Mouse (Mus musculus) intestine, postnatal 0 days (tissue): ENCODE data around the gene Cmas. TPM values are rescaled to one million over a fixed set of nuclear protein-coding genes. Genes with fewer than 3 reads are reported as not detected.

Source experiments
- ATAC-seq: fragments of 200-750 bp; cut with Nextera tagmentation; 2 replicates; pipeline ENCODE4 v1.8.0; 2017; ENCODE audit warnings: mild to moderate bottlenecking, moderate TSS enrichment, moderate library complexity
- H3K27ac ChIP-seq: fragments of 300-500 bp; sonication (generic); 2 replicates; pipeline ENCODE4 v1.5.1; 2014; ENCODE audit warnings: mild to moderate bottlenecking, low read depth, low read length, moderate library complexity
- H3K27me3 ChIP-seq: fragments of 300-500 bp; sonication (generic); replicated peaks from 2 replicates; pipeline ENCODE4 v1.6.1; 2014; ENCODE audit warnings: low read length, mixed read lengths; ENCODE audit not compliant: control insufficient read depth, insufficient read depth
- H3K36me3 ChIP-seq: fragments of 300-500 bp; sonication (generic); 2 replicates; pipeline ENCODE4 v1.6.1; 2014; ENCODE audit warnings: mild to moderate bottlenecking, moderate library complexity; ENCODE audit not compliant: control insufficient read depth, insufficient read depth
- H3K4me1 ChIP-seq: fragments of 300-500 bp; sonication (generic); replicated peaks from 2 replicates; pipeline ENCODE4 v1.6.1; 2014; ENCODE audit warnings: antibody characterized with exemption, low read length, mixed read lengths; ENCODE audit not compliant: control insufficient read depth, insufficient read depth
- H3K4me2 ChIP-seq: fragments of 300-500 bp; sonication (generic); replicated peaks from 2 replicates; pipeline ENCODE4 v1.6.1; 2014; ENCODE audit warnings: low read depth, mild to moderate bottlenecking, moderate library complexity
- H3K4me3 ChIP-seq: fragments of 300-500 bp; sonication (generic); 2 replicates; pipeline ENCODE4 v1.5.1; 2014; ENCODE audit warnings: low read depth, low read length
- H3K9ac ChIP-seq: fragments of 300-500 bp; sonication (generic); 2 replicates; pipeline ENCODE4 v1.6.1; 2014; ENCODE audit warnings: mild to moderate bottlenecking, low read depth, low read length
- H3K9me3 ChIP-seq: fragments of 300-500 bp; sonication (generic); 2 replicates; pipeline ENCODE4 v1.6.1; 2016; ENCODE audit warnings: mixed run types; ENCODE audit not compliant: control insufficient read depth
- CTCF ChIP-seq: sonication (generic); IDR thresholded peaks from 2 replicates; pipeline ENCODE4 v1.5.1; 2016; ENCODE audit warnings: low read depth, mild to moderate bottlenecking, control low read depth, antibody characterized with exemption, moderate library complexity
- WGBS: fragments of 180-500 bp; shearing (Covaris S2); extraction: QIAGEN DNeasy Blood & Tissue Kit; methylation state at CpG from one replicate; pipeline ENCODE4 v1.1.7; 2014; 5-methylcytosine and 5-hydroxymethylcytosine counted together
- polyA plus RNA-seq: library from polyadenylated mRNA; unstranded; fragments of >200 nt; fragmentation: Nextera tagmentation; extraction: Ambion mirVana; gene quantifications from 2 replicates; pipeline ENCODE4 v1.2.1, GENCODE M21; 2015

The Cmas gene
- polyA plus RNA-seq, 1 experiment from 2014 or later = 130 TPM

DNA sequence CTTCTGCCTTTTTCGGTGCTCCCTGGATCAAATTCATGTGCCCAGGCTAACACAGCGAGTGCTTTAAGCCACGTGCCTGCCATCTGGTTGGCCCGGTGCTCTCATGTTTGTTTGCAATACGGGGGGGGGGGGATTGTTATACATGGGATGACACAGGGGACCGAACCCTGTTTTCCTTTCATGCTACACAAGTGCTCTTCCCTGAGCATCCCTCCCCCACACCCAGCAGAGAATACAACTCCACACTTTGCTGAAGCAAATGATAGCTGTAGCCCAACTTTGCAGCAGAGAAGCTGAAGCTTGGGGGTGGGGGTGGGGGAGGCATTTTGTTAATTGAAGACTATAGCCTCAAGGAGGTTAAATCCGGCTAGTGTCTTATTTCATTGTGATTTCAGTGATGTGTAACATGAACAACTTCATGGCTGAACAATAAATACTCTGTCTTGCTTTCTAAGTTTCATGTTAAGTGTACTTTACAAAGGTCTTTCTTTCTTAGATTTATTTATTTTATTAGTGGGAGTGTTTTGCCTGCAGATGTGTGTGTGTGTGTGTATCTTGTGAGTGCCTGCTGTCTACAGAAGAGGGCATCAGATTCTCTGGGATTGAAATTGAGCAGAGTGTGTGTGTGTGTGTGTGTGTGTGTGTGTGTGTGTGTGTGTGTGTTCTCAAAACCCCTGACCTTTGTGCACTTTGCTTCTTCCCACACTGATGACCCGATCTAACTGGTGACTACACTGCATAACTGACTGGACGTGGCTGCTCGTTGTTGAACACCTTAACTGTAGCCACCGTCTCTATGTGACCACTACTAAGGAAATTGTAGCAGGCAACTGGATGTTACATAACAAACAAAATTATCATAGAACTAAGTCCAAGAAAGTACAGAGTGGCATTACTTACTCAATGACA lies 46.4 kb downstream of the Cmas start:
- Histone ChIP-seq H3K36me3 (no peaks in the 10 kb centered on the region), H3K9ac (no peak overlapping the region), H3K27me3 (no peaks in the 10 kb centered on the region), H3K4me3 (no peak overlapping the region), H3K9me3 (no peaks in the 10 kb centered on the region), H3K4me1 (0 out of 2 replicates have a peak, but pooled peaks cover 11% of the 10 kb centered on the region), H3K27ac (no peak overlapping the region), H3K4me2 (0 out of 2 replicates have a peak overlapping the region, but pooled peaks have one; percentile 4)
- peak; percentile 37; the same call in 1 of the 2 replicates for ATAC-seq
- no peak for TF ChIP-seq CTCF
- 36% methylated on average over 11 of the region's 11 CpGs for WGBS

DNA sequence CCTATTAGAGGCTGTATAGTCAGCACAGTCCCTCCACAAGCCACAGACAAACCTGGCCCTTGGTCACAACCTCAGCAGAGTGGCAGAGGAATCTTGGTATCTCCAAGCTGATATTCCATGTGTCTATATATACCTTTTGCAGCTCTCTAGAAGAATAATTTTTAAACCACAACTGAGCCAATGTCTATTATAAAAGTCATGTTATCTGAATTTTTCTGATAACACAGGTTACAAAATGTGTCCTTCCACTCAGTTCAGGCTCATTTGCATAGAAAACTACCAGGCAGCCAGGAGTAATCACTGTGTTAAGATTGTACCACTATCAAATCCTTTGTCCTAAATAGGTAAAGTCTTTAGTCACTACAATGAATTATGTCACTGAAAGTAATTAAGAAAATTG lies 47.9 kb downstream of the Cmas start, which contains the start of gene Sult6b2:
Gene Sult6b2, minus strand, starts transcription at position 101 of the 400 bp plus-strand sequence.
- no peak for TF ChIP-seq CTCF
- Histone ChIP-seq H3K4me3 (no peak within 1 kb of the TSS), H3K9me3 (no peaks in the 10 kb centered on the region), H3K4me2 (peak within 1 kb of the TSS; percentile 40; the same call in 1 of the 2 replicates), H3K4me1 (0 out of 2 replicates have a peak, but pooled peaks cover 11% of the 10 kb centered on the region), H3K9ac (no peak within 1 kb of the TSS), H3K27ac (no peak within 1 kb of the TSS), H3K36me3 (no peaks in the 10 kb centered on the region), H3K27me3 (no peaks in the 10 kb centered on the region)
- no peak for ATAC-seq

DNA sequence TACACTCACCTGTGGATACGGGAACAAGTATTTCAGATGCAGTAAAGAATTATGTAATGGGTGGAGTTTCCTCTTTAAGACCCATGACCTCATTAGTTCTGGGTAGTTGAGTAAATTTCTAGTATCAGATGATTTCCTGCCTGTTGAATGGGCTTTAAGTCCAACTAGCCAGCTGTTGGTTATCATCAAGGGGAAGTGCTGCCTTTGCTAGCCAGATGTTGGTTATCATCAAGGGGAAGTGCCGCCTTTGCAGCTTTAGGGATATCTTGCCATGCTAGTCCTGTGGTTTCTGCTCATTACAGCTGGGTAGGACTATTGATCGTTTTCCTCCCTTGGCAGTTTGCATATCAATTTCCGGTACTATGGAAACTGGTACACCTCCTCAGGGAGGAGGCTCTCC lies 49.8 kb downstream of the Cmas start:
- Histone ChIP-seq H3K4me3 (no peak overlapping the region), H3K27me3 (no peaks in the 10 kb centered on the region), H3K4me2 (no peak overlapping the region), H3K4me1 (0 out of 2 replicates have a peak, but pooled peaks cover 11% of the 10 kb centered on the region), H3K27ac (no peak overlapping the region), H3K9ac (no peak overlapping the region), H3K9me3 (no peaks in the 10 kb centered on the region), H3K36me3 (no peaks in the 10 kb centered on the region)
- ATAC-seq = peak; percentile 53
- 49% methylated on average over 4 of the region's 4 CpGs for WGBS
- no peak for TF ChIP-seq CTCF

DNA sequence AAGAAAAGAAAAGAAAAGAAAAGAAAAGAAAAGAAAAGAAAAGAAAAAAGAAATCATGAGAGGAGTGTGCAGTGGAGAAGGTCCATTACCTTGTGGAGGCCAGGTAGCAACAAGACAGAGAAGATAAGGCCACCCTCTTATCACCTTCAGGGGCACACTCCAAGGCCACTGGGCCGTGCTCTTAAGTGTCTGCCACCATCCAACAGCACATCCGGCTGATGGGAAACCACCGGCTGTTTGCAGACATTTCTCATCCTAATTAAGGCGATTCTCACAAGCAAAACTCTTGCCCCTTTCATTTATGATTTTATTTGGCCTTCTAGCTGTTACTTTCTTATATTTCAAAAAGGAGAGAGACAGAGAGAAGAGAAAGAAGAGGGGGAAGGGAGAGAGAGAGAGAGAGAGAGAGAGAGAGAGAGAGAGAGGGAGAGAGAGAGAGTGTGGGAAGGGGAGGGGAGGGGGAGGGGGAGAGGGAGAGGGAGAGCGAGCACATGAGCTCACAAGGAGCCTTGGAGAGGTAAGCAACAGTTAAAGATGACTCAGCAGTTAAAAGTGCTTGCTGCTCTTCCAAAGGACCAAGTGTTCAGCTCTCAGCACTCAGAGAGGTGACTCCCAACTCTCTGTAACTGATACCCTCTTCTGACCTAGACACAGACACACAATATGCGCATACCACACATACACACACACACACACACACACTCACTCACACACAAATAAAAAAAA lies 53.0 kb downstream of the Cmas start:
- peak; percentile 68 for ATAC-seq
- Histone ChIP-seq H3K4me3 (no peak overlapping the region), H3K9me3 (no peaks in the 10 kb centered on the region), H3K36me3 (no peaks in the 10 kb centered on the region), H3K9ac (no peak overlapping the region), H3K4me2 (0 out of 2 replicates have a peak overlapping the region, but pooled peaks have one; percentile 27), H3K4me1 (0 out of 2 replicates have a peak, but pooled peaks cover 7% of the 10 kb centered on the region), H3K27ac (no peak overlapping the region), H3K27me3 (no peaks in the 10 kb centered on the region)
- TF ChIP-seq CTCF = no peak
- WGBS = 29% methylated on average over 6 of the region's 6 CpGs

DNA sequence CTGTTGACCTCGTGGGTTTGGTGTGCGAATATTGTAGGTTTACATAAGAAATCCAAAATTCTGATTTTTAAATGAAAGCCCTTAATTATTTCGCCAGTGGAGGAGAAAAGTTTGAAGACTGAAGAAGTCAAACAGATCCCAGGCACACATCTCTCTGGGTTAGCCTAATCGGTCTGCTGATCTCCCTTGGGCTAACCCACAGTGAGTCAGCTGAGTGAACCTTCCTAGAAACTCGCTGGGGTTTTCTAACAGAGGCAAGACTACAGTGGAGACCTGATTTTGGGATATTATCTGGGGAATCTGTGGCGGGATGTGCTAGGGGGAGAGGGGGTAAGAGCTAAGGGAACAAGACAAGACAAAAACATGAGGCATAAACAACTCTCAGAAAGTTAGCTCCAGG lies 53.8 kb downstream of the Cmas start:
- no peaks in the 10 kb centered on the region for H3K27me3 ChIP-seq
- TF ChIP-seq CTCF = no peak
- 73% methylated on average over 6 of the region's 6 CpGs for WGBS
- H3K4me3 ChIP-seq = no peak overlapping the region
- ATAC-seq = no peak
- no peaks in the 10 kb centered on the region for H3K36me3 ChIP-seq
- H3K4me1 ChIP-seq = 0 out of 2 replicates have a peak, but pooled peaks cover 7% of the 10 kb centered on the region
- no peaks in the 10 kb centered on the region for H3K9me3 ChIP-seq
- no peak overlapping the region for H3K9ac ChIP-seq
- H3K4me2 ChIP-seq = no peak overlapping the region
- H3K27ac ChIP-seq = no peak overlapping the region

DNA sequence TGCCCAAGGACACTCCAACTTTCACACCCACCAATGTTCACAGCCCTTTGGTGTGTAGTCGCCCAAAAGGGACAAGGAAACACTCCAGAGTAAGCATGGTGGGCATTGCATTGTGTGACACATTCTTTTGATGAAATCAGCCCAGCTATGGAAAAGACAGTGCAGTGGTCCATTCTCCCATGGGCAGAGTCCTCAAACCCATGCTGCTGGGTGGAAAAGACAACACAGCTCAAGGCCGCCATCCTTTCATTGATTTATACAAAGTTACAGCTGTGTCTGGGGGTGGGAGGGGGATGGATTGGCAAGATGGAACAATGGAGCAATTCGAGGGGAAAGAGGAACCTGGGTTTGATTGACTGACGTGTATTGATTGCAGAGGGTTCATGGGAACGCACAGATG lies 56.5 kb downstream of the Cmas start:
- Histone ChIP-seq H3K4me2 (no peak overlapping the region), H3K9me3 (no peaks in the 10 kb centered on the region), H3K27ac (no peak overlapping the region), H3K27me3 (no peaks in the 10 kb centered on the region), H3K4me3 (no peak overlapping the region), H3K4me1 (no peaks in the 10 kb centered on the region), H3K9ac (no peak overlapping the region), H3K36me3 (no peaks in the 10 kb centered on the region)
- 86% methylated on average over 5 of the region's 5 CpGs for WGBS
- no peak for TF ChIP-seq CTCF
- ATAC-seq = no peak
